Mouse (Mus musculus): Measurements from ENCODE around the gene Crybb3. TPM values are rescaled to one million over a fixed set of nuclear protein-coding genes. Genes with fewer than 3 reads are reported as not detected.

The Crybb3 gene
- polyA plus RNA-seq, 1 experiment from 2014 or later = not detected

GRCm38 (mm10) chr5:113108165-113108764 is 26.9 kb upstream of the Crybb3 start:
- DNase-seq (ENCODE audit: low spot score) (no peak), ATAC-seq (ENCODE audit: insufficient read depth, low FRiP score, low TSS enrichment) (no peak)
- H3K27ac ChIP-seq (ENCODE audit: low read depth, low read length) = no peak overlapping the region
- H3K36me3 ChIP-seq (ENCODE audit: control insufficient read depth, insufficient read depth, low read length) = no peaks in the 10 kb centered on the region
- WGBS = 87% methylated on average over 11 of the region's 11 CpGs
- H3K9ac ChIP-seq (ENCODE audit: low read length) = no peak overlapping the region
- peaks cover 5% of the 10 kb centered on the region for H3K4me1 ChIP-seq (ENCODE audit: control insufficient read depth, insufficient read depth, low read length)
- no peaks in the 10 kb centered on the region for H3K27me3 ChIP-seq (ENCODE audit: control insufficient read depth, insufficient read depth, low read length)
- no peaks in the 10 kb centered on the region for H3K9me3 ChIP-seq (ENCODE audit: control insufficient read depth, low read length)
- no peak overlapping the region for H3K4me3 ChIP-seq (ENCODE audit: low read depth, low read length)
- no peak overlapping the region for H3K4me2 ChIP-seq (ENCODE audit: low read depth)

GRCm38 (mm10) chr5:113107709-113108108 is 26.3 kb upstream of the Crybb3 start:
- Histone ChIP-seq H3K27me3 (ENCODE audit: control insufficient read depth, insufficient read depth, low read length) (no peaks in the 10 kb centered on the region), H3K9ac (ENCODE audit: low read length) (no peak overlapping the region), H3K4me3 (ENCODE audit: low read depth, low read length) (no peak overlapping the region), H3K9me3 (ENCODE audit: control insufficient read depth, low read length) (no peaks in the 10 kb centered on the region), H3K4me1 (ENCODE audit: control insufficient read depth, insufficient read depth, low read length) (peaks cover 5% of the 10 kb centered on the region), H3K36me3 (ENCODE audit: control insufficient read depth, insufficient read depth, low read length) (no peaks in the 10 kb centered on the region), H3K4me2 (ENCODE audit: low read depth) (no peak overlapping the region), H3K27ac (ENCODE audit: low read depth, low read length) (no peak overlapping the region)
- ATAC-seq (ENCODE audit: insufficient read depth, low FRiP score, low TSS enrichment) (no peak), DNase-seq (ENCODE audit: low spot score) (no peak)
- WGBS = 86% methylated on average over 3 of the region's 3 CpGs

- H3K27ac ChIP-seq (ENCODE audit: low read depth, low read length) = no peak overlapping the region
- 77% methylated on average over 7 of the region's 7 CpGs for WGBS
- no peak overlapping the region for H3K9ac ChIP-seq (ENCODE audit: low read length)
- ATAC-seq (ENCODE audit: insufficient read depth, low FRiP score, low TSS enrichment) (no peak), DNase-seq (ENCODE audit: low spot score) (no peak)
- H3K9me3 ChIP-seq (ENCODE audit: control insufficient read depth, low read length) = no peaks in the 10 kb centered on the region
- H3K36me3 ChIP-seq (ENCODE audit: control insufficient read depth, insufficient read depth, low read length) = no peaks in the 10 kb centered on the region
- no peak overlapping the region for H3K4me3 ChIP-seq (ENCODE audit: low read depth, low read length)
- no peak overlapping the region for H3K4me2 ChIP-seq (ENCODE audit: low read depth)
- H3K27me3 ChIP-seq (ENCODE audit: control insufficient read depth, insufficient read depth, low read length) = no peaks in the 10 kb centered on the region
- peaks cover 5% of the 10 kb centered on the region for H3K4me1 ChIP-seq (ENCODE audit: control insufficient read depth, insufficient read depth, low read length)
Observed at GRCm38 (mm10) chr5:113106594-113106993, 25.2 kb upstream of the Crybb3 start.

GRCm38 (mm10) chr5:113105481-113105880 is 24.1 kb upstream of the Crybb3 start:
- Histone ChIP-seq H3K9me3 (ENCODE audit: control insufficient read depth, low read length) (no peaks in the 10 kb centered on the region), H3K36me3 (ENCODE audit: control insufficient read depth, insufficient read depth, low read length) (no peaks in the 10 kb centered on the region), H3K27ac (ENCODE audit: low read depth, low read length) (no peak overlapping the region), H3K4me2 (ENCODE audit: low read depth) (no peak overlapping the region), H3K4me3 (ENCODE audit: low read depth, low read length) (no peak overlapping the region), H3K4me1 (ENCODE audit: control insufficient read depth, insufficient read depth, low read length) (no peaks in the 10 kb centered on the region), H3K27me3 (ENCODE audit: control insufficient read depth, insufficient read depth, low read length) (no peaks in the 10 kb centered on the region), H3K9ac (ENCODE audit: low read length) (no peak overlapping the region)
- 91% methylated on average over 4 of the region's 4 CpGs for WGBS
- ATAC-seq (ENCODE audit: insufficient read depth, low FRiP score, low TSS enrichment) (no peak), DNase-seq (ENCODE audit: low spot score) (no peak)

- no peak overlapping the region for H3K4me3 ChIP-seq (ENCODE audit: low read depth, low read length)
- H3K27ac ChIP-seq (ENCODE audit: low read depth, low read length) = no peak overlapping the region
- no peaks in the 10 kb centered on the region for H3K4me1 ChIP-seq (ENCODE audit: control insufficient read depth, insufficient read depth, low read length)
- H3K9me3 ChIP-seq (ENCODE audit: control insufficient read depth, low read length) = no peaks in the 10 kb centered on the region
- ATAC-seq (ENCODE audit: insufficient read depth, low FRiP score, low TSS enrichment) (no peak), DNase-seq (ENCODE audit: low spot score) (no peak)
- no peaks in the 10 kb centered on the region for H3K27me3 ChIP-seq (ENCODE audit: control insufficient read depth, insufficient read depth, low read length)
- H3K36me3 ChIP-seq (ENCODE audit: control insufficient read depth, insufficient read depth, low read length) = no peaks in the 10 kb centered on the region
- H3K9ac ChIP-seq (ENCODE audit: low read length) = no peak overlapping the region
- 86% methylated on average over 9 of the region's 9 CpGs for WGBS
- no peak overlapping the region for H3K4me2 ChIP-seq (ENCODE audit: low read depth)
Observed at GRCm38 (mm10) chr5:113105035-113105434, 23.7 kb upstream of the Crybb3 start.

GRCm38 (mm10) chr5:113102455-113102854 is 21.1 kb upstream of the Crybb3 start:
- 60% methylated on average over 7 of the region's 7 CpGs for WGBS
- H3K27me3 ChIP-seq (ENCODE audit: control insufficient read depth, insufficient read depth, low read length) = no peaks in the 10 kb centered on the region
- H3K4me1 ChIP-seq (ENCODE audit: control insufficient read depth, insufficient read depth, low read length) = no peaks in the 10 kb centered on the region
- H3K4me2 ChIP-seq (ENCODE audit: low read depth) = no peak overlapping the region
- H3K27ac ChIP-seq (ENCODE audit: low read depth, low read length) = no peak overlapping the region
- H3K36me3 ChIP-seq (ENCODE audit: control insufficient read depth, insufficient read depth, low read length) = no peaks in the 10 kb centered on the region
- H3K4me3 ChIP-seq (ENCODE audit: low read depth, low read length) = no peak overlapping the region
- ATAC-seq (ENCODE audit: insufficient read depth, low FRiP score, low TSS enrichment) (no peak), DNase-seq (ENCODE audit: low spot score) (no peak)
- H3K9me3 ChIP-seq (ENCODE audit: control insufficient read depth, low read length) = no peaks in the 10 kb centered on the region
- H3K9ac ChIP-seq (ENCODE audit: low read length) = no peak overlapping the region

- H3K9me3 ChIP-seq (ENCODE audit: control insufficient read depth, low read length) = no peaks in the 10 kb centered on the region
- H3K27me3 ChIP-seq (ENCODE audit: control insufficient read depth, insufficient read depth, low read length) = no peaks in the 10 kb centered on the region
- no peak overlapping the region for H3K4me2 ChIP-seq (ENCODE audit: low read depth)
- H3K36me3 ChIP-seq (ENCODE audit: control insufficient read depth, insufficient read depth, low read length) = no peaks in the 10 kb centered on the region
- no peak overlapping the region for H3K27ac ChIP-seq (ENCODE audit: low read depth, low read length)
- no peak overlapping the region for H3K9ac ChIP-seq (ENCODE audit: low read length)
- H3K4me1 ChIP-seq (ENCODE audit: control insufficient read depth, insufficient read depth, low read length) = no peaks in the 10 kb centered on the region
- ATAC-seq (ENCODE audit: insufficient read depth, low FRiP score, low TSS enrichment) = no peak
- no peak overlapping the region for H3K4me3 ChIP-seq (ENCODE audit: low read depth, low read length)
- WGBS = 91% methylated on average over 10 of the region's 10 CpGs
- no peak for DNase-seq (ENCODE audit: low spot score)
Observed at GRCm38 (mm10) chr5:113101457-113101856, 20.1 kb upstream of the Crybb3 start.

GRCm38 (mm10) chr5:113100422-113100821 is 19.0 kb upstream of the Crybb3 start:
- no peaks in the 10 kb centered on the region for H3K9me3 ChIP-seq (ENCODE audit: control insufficient read depth, low read length)
- H3K36me3 ChIP-seq (ENCODE audit: control insufficient read depth, insufficient read depth, low read length) = no peaks in the 10 kb centered on the region
- no peak overlapping the region for H3K4me2 ChIP-seq (ENCODE audit: low read depth)
- no peak overlapping the region for H3K9ac ChIP-seq (ENCODE audit: low read length)
- no peaks in the 10 kb centered on the region for H3K4me1 ChIP-seq (ENCODE audit: control insufficient read depth, insufficient read depth, low read length)
- no peak overlapping the region for H3K27ac ChIP-seq (ENCODE audit: low read depth, low read length)
- ATAC-seq (ENCODE audit: insufficient read depth, low FRiP score, low TSS enrichment) (no peak), DNase-seq (ENCODE audit: low spot score) (no peak)
- H3K4me3 ChIP-seq (ENCODE audit: low read depth, low read length) = no peak overlapping the region
- 89% methylated on average over 11 of the region's 11 CpGs for WGBS
- H3K27me3 ChIP-seq (ENCODE audit: control insufficient read depth, insufficient read depth, low read length) = no peaks in the 10 kb centered on the region

GRCm38 (mm10) chr5:113099546-113099945 is 18.2 kb upstream of the Crybb3 start:
- H3K27ac ChIP-seq (ENCODE audit: low read depth, low read length) = no peak overlapping the region
- no peaks in the 10 kb centered on the region for H3K27me3 ChIP-seq (ENCODE audit: control insufficient read depth, insufficient read depth, low read length)
- no peaks in the 10 kb centered on the region for H3K36me3 ChIP-seq (ENCODE audit: control insufficient read depth, insufficient read depth, low read length)
- DNase-seq (ENCODE audit: low spot score) (peak; percentile 87), ATAC-seq (ENCODE audit: insufficient read depth, low FRiP score, low TSS enrichment) (peak; percentile 41; the same call in 1 of the 2 replicates)
- H3K4me3 ChIP-seq (ENCODE audit: low read depth, low read length) = no peak overlapping the region
- no peak overlapping the region for H3K4me2 ChIP-seq (ENCODE audit: low read depth)
- H3K9ac ChIP-seq (ENCODE audit: low read length) = no peak overlapping the region
- no peaks in the 10 kb centered on the region for H3K9me3 ChIP-seq (ENCODE audit: control insufficient read depth, low read length)
- H3K4me1 ChIP-seq (ENCODE audit: control insufficient read depth, insufficient read depth, low read length) = no peaks in the 10 kb centered on the region
- 28% methylated on average over 1 of the region's 1 CpGs for WGBS
